Mouse (Mus musculus) liver, embryonic 16.5 days (tissue): ENCODE data around the gene Aldh5a1. TPM values are rescaled to one million over a fixed set of nuclear protein-coding genes. Genes with fewer than 3 reads are reported as not detected.
A peak's percentile ranks its signal among the peaks of the same experiment; 100 is the strongest.

Experiments used
- ATAC-seq: fragments of 200-750 bp; cut with Nextera tagmentation; 2 replicates; pipeline ENCODE4 v1.8.0; 2017; ENCODE audit warnings: low read depth, mild to moderate bottlenecking, moderate number of reproducible peaks, moderate library complexity
- H3K27ac ChIP-seq: fragments of 300-500 bp; sonication (generic); 2 replicates; pipeline ENCODE4 v1.5.1; 2014; ENCODE audit warnings: mild to moderate bottlenecking, low read length
- H3K27me3 ChIP-seq: fragments of 300-500 bp; sonication (generic); 2 replicates; pipeline ENCODE4 v1.6.1; 2014; ENCODE audit warnings: low read depth, low read length, mixed read lengths; ENCODE audit not compliant: control insufficient read depth, insufficient read depth
- H3K36me3 ChIP-seq: fragments of 300-500 bp; sonication (generic); 2 replicates; pipeline ENCODE4 v1.6.1; 2014; ENCODE audit warnings: mild to moderate bottlenecking; ENCODE audit not compliant: control insufficient read depth, insufficient read depth
- H3K4me1 ChIP-seq: fragments of 300-500 bp; sonication (generic); 2 replicates; pipeline ENCODE4 v1.6.1; 2014; ENCODE audit warnings: low read depth, low read length, mixed read lengths; ENCODE audit not compliant: control insufficient read depth
- H3K4me2 ChIP-seq: fragments of 300-500 bp; sonication (generic); 2 replicates; pipeline ENCODE4 v1.6.1; 2014; ENCODE audit warnings: low read depth, low read length, mixed read lengths
- H3K4me3 ChIP-seq: fragments of 300-500 bp; sonication (generic); 2 replicates; pipeline ENCODE4 v1.5.1; 2014; ENCODE audit warnings: low read depth, mild to moderate bottlenecking, low read length
- H3K9ac ChIP-seq: fragments of 300-500 bp; sonication (generic); 2 replicates; pipeline ENCODE4 v1.6.1; 2014; ENCODE audit warnings: low read depth, low read length
- H3K9me3 ChIP-seq: fragments of 300-500 bp; sonication (generic); replicated peaks from 2 replicates; pipeline ENCODE4 v1.6.1; 2016; ENCODE audit warnings: low read length; ENCODE audit not compliant: control insufficient read depth
- WGBS: fragments of 180-500 bp; shearing (Covaris S2); extraction: QIAGEN DNeasy Blood & Tissue Kit; methylation state at CpG from one replicate; pipeline ENCODE4 v1.1.7; 2014; ENCODE audit not compliant: insufficient replicate concordance; 5-methylcytosine and 5-hydroxymethylcytosine counted together
- polyA plus RNA-seq: library from polyadenylated mRNA; unstranded; fragments of >200 nt; fragmentation: Nextera tagmentation; extraction: Ambion mirVana; gene quantifications from 2 replicates; pipeline ENCODE4 v1.2.1, GENCODE M21; 2015

The Aldh5a1 gene
- polyA plus RNA-seq, 1 experiment from 2014 or later: 4.3 TPM

DNA sequence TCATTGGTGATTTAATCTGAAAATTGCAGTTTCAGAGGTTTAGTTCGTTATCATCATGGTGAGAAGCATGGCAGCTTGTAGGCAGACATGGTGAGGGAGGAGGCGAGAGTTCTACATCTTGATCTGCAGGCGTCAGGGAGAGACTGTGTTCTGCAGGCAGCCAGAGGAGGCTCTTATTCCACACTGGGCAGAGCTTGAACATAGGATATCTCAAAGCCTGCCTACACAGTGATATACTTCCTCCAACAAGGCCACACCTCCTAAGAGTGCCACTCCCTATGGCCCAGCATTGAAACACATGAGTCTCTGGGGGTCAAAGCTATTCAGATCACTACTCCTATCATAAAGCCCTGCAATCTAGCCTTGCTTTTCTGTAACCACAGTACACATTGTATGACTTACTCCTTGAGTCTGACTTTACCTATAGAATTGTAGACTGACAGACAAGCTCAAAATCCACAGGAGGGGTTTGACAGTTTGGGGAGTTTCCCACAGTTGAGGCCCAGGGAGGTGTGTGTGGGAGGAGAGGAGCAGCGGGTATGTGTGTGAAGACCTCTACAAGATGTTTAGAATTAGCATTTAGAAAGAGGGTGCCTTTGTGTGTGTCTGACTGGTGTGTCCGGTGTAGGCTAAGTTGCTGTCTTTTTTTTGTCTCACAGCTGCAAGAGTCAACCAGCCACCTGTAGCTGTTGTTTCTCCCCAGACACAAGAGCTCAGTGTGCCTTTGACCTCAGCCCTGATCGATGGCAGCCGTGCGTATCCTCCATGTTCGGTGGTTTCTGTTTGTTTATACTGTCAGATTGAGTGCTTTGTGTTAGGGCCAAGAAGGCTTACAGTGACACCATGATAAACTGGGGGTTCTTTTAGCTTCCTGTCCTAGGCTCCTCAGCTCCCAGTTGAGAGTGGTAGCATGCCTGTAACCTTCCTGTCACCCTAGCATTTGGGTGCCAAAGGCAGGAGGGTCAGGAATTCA lies 70.7 kb downstream of the Aldh5a1 start:
- H3K9me3 ChIP-seq: no peaks in the 10 kb centered on the region
- H3K4me1 ChIP-seq: peaks cover 5% of the 10 kb centered on the region; the same call in 1 of the 2 replicates
- H3K36me3 ChIP-seq: no peaks in the 10 kb centered on the region
- H3K9ac ChIP-seq: no peak overlapping the region
- H3K4me3 ChIP-seq: no peak overlapping the region
- no peak overlapping the region for H3K4me2 ChIP-seq
- peak; percentile 45; the same call in 1 of the 2 replicates for ATAC-seq
- 64% methylated on average over 9 of the region's 9 CpGs for WGBS
- no peak overlapping the region for H3K27ac ChIP-seq
- no peaks in the 10 kb centered on the region for H3K27me3 ChIP-seq

DNA sequence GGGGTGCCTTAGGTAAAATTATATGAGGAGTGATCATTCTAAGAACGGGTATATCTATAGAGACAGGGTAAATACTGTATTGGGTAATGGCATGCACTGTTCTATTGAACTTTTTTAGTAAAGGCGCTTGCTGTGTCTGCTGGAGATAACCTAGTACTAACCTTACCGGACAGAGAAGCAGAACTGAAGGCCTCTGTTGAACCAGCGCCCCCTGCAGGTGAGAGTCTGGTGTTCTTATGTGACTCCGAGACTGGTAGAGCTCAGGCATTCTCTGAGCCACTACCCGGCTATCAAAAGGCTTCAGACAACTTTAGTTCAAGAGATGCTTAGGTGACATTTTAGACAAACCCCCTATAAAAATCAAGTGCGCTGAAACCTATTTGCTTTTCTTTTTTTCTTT lies 74.9 kb downstream of the Aldh5a1 start:
- H3K4me3 ChIP-seq: no peak overlapping the region
- ATAC-seq: 0 out of 2 replicates have a peak, but pooled peaks have one; percentile 37
- no peak overlapping the region for H3K4me2 ChIP-seq
- no peaks in the 10 kb centered on the region for H3K36me3 ChIP-seq
- H3K27me3 ChIP-seq: no peaks in the 10 kb centered on the region
- no peaks in the 10 kb centered on the region for H3K9me3 ChIP-seq
- H3K27ac ChIP-seq: no peak overlapping the region
- H3K4me1 ChIP-seq: peaks cover 5% of the 10 kb centered on the region; the same call in 1 of the 2 replicates
- H3K9ac ChIP-seq: no peak overlapping the region
- 46% methylated on average over 7 of the region's 7 CpGs for whole genome bisulfite sequencing

DNA sequence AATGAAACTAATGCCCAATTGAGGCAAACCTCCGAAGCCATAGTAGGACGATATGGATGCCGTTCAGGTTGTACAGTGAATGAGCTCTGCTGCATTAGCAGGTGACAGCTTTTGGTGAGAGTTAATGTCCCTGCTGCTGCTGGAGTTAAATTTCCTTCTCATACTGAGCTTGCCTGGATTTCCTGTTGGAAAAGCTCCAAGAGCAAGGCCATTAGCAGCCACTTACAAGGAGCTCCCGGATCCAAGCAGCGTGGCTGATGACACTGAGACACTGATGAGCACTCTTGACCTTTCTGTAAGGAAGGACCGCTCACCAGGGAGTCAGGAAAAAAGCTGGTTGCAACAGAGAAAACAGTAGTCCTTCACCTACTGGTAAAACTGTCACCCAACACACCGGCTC lies 75.4 kb downstream of the Aldh5a1 start:
- Histone ChIP-seq H3K4me3 (no peak overlapping the region), H3K27ac (no peak overlapping the region), H3K27me3 (no peaks in the 10 kb centered on the region), H3K4me2 (no peak overlapping the region), H3K9ac (no peak overlapping the region), H3K4me1 (peaks cover 5% of the 10 kb centered on the region; the same call in 1 of the 2 replicates), H3K36me3 (no peaks in the 10 kb centered on the region), H3K9me3 (no peaks in the 10 kb centered on the region)
- WGBS: 69% methylated on average over 7 of the region's 7 CpGs
- ATAC-seq: no peak

DNA sequence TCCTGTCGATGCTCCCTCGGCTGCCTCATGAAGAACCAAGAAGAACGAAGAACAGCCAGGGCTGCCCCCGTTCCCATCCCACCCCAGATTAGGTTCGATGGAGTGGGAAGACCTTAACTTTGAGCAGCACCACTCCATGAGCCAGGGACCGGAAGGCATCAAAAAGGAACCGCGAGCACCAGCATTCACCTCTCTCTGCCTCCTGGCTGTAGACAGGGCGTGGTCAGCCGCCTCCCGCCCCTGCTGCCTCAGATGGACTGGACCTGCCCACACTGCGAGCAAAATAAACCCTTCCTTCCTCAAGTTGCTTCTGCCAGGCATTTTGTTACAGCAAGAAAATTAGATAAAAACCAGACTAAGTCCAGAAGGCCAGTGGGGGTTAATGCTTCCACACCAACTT lies 76.4 kb downstream of the Aldh5a1 start:
- no peak overlapping the region for H3K9ac ChIP-seq
- H3K27me3 ChIP-seq: no peaks in the 10 kb centered on the region
- WGBS: 53% methylated on average over 12 of the region's 12 CpGs
- H3K9me3 ChIP-seq: no peaks in the 10 kb centered on the region
- no peak overlapping the region for H3K4me2 ChIP-seq
- ATAC-seq: no peak
- no peaks in the 10 kb centered on the region for H3K36me3 ChIP-seq
- no peak overlapping the region for H3K4me3 ChIP-seq
- no peaks in the 10 kb centered on the region for H3K4me1 ChIP-seq
- no peak overlapping the region for H3K27ac ChIP-seq

DNA sequence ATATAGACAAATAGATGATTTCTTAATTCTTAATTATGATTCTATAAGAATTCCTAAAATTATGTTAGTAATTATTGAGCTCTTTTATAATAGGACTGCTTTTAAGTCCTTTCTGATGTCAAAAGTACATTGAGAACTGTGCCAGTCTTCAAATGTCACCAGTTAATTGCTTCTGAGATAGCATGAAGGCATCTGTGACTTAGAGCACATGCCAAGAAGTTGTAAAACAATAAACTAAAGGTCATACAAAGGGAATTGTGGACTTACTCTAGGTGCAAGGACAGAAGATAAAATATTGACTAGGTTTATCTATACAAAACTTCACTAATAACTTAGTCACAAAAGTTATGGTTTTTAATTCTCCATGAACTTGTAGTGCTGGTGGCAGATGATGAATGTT lies 78.3 kb downstream of the Aldh5a1 start:
- Histone ChIP-seq H3K4me3 (no peak overlapping the region), H3K27me3 (no peaks in the 10 kb centered on the region), H3K4me1 (no peaks in the 10 kb centered on the region), H3K9me3 (no peaks in the 10 kb centered on the region), H3K9ac (no peak overlapping the region), H3K4me2 (no peak overlapping the region), H3K36me3 (no peaks in the 10 kb centered on the region), H3K27ac (no peak overlapping the region)
- ATAC-seq: no peak

Other genes with a start within 250 kb of the Aldh5a1 start
- gene Armh2, start 196.4 kb downstream of the Aldh5a1 start, polyA plus RNA-seq: not detected in 2 replicates
- 82.5 and 101 TPM in 2 replicates for gene Gmnn, start 175.7 kb downstream of the Aldh5a1 start, polyA plus RNA-seq
- 7.6 and 8.9 TPM in 2 replicates for gene BC005537, start 136.0 kb downstream of the Aldh5a1 start, polyA plus RNA-seq
- 56.0 and 56.9 TPM in 2 replicates for gene Acot13, start 106.1 kb downstream of the Aldh5a1 start, polyA plus RNA-seq
- gene Tdp2, start 106.0 kb downstream of the Aldh5a1 start, polyA plus RNA-seq: 19.6 and 22.3 TPM in 2 replicates
- 0.12 and 0.27 TPM in 2 replicates for gene D130043K22Rik, start 92.5 kb downstream of the Aldh5a1 start, polyA plus RNA-seq
- 20.5 and 24.5 TPM in 2 replicates for gene Gpld1, start 5.5 kb upstream of the Aldh5a1 start, polyA plus RNA-seq
- 5.7 and 6.0 TPM in 2 replicates for gene Mrs2, start 82.7 kb upstream of the Aldh5a1 start, polyA plus RNA-seq
- gene Dcdc2a, start 118.3 kb upstream of the Aldh5a1 start, polyA plus RNA-seq: 0.51 TPM in 2 replicates